Mouse (Mus musculus) cerebellum, adult 9-11 months (tissue): ENCODE results near the gene Dlk1.
"Not testable (repeated sequence)": the region's sequence is repeated elsewhere in the genome, so short reads cannot be mapped to it uniquely, and the experiment has no call there.

ENCODE experiments used
- DNase-seq: peaks from one replicate; pipeline ENCODE4 v3.0.0; 2022

Dlk1 gene

DNA sequence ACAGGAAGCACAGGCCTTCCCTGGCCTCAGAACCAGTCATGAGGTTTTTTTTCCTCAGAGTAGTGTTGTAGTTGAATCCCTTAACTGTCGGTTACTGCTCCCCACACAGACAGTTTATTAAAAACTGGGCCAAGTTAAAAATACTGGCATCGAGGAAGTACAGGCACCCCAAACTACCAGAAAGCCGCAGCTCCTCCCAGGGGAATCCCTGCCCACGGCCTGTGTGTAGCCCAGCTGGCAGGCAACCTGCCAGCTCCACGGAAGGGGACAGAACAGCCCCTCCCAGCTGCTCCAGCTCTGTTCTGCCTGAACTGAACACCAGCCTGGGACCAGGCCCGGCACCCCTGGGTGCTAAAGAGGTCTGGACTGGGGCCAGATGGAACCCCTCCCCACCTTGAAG is 11.3 kb upstream of the Dlk1 start:
- DNase-seq: no peak

DNA sequence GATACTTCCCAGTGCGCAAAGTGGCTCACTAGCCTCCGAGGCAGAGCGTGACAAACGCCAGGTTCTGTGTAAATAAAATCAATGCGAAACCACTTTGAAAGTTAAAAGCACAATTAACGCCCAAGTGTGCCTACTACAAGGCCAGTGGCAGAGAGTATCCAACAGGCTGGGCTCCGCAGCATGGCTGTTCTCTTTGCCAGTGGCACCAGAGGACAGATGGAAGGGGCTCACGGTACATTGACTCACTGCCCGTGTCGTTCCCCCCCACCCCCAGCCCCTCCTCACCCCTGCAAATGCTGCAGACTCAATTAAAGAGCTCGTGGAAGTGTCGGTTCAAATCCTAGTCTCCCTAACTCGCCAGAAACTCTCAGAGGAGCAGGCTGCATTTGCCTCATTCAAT is 10.5 kb upstream of the Dlk1 start:
- DNase-seq: no peak

DNA sequence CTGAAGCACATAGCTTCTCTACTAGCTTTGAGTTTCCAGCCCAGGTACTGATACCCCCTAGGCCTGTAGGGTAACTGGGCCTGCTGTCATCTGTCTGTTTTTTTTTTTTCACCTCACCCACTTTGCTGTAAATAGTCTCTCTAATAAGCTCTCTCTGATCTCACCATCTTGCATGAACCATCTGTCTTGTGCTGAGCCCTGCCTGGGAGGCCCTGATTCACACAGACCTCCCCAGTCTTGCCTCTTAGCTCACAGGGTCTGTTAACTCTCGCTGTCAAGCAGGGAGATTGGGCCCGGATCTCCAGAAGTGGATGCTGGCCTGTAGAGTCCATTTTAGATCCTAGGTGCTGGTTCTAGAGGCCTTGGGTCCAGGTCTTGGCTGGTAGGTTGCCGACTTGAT is 9.3 kb upstream of the Dlk1 start:
- DNase-seq: no peak

DNA sequence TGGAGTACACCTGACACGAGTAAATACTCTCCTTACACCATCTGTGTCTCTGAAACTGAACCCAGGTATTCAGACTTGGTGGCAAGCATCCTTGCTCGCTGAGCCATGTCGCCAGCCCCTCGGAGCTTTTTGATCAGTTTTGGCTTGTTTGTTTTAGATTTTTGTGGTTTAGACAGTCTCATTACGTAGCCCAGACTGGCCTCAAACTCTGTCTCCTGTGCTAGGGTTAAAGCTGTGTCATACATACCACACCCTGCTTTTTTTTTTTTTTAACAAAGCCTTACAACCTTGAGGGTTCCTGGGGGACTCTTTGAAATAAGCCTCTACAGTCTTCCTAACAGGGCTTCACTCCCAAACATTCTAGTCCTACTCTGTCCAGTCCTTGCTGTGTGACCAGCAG is 7.6 kb upstream of the Dlk1 start:
- no peak for DNase-seq

DNA sequence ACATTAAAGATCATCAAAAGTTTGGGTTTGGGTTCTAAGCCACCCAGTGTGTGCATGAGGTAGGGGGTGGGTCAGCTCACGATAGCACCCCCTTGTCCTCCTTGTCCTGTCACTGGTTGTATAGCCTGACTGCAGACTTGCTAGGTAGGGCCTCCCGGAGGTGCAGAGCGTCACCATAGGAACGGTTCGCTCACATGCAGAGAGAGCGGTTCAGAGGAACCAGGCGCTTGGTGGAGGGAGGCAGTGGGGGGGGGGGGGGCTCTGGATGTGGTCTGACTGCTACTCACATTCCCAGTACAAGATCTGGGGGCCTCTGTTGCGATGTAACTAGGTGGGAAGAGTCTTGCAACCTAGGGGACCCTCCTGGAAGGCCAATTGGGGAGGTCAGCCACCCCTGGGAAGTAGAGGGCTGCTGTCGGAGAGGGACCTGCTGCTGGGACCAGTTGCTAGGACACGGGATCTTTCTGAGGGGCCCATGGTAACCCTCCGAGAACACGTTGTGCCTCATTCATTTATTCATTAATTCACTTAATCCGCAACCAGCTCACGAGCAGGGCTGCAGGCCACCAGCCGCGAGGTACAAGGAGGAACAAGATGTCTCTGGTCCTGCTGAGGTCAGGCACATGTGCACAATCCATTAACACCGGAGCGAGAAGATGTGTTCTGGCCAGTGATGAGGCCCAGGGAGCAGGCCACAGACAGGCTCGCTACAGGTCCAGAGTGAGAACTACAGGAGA is 7.0 kb upstream of the Dlk1 start:
- no peak for DNase-seq

DNA sequence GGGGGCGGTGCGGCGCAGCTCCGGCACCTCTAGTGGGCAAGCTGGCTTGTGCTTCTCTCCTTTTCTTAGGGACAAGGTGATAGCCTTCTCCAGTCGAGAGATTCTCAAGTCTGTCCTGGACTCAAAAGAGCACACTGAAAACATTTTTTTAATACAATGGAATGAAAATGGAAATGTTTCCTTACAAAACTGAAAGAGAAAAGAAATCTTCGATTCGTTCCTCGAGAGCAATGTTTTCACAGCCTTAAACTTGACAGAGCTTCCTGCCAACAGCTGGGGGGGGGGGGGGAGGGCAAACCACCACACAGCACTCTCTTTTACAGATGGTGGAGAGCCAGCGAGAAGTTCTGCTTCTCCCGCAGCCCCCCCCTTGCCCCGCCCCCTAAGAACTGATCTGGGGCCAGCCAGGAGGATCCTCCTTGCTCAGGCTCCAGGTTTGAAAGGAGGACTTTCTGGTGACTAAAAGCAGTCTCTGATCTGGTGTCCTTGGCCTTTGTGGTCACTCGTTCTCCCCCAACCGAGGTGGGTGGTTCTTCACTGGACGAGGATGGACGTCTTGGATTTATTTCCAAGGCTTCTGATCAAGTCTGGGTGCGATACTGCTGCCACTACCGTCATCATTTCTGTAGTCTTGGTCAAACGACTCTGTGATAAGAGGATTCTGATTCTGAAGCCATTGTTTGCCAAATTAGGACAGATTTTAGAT is 6.2 kb upstream of the Dlk1 start:
- no peak for DNase-seq

DNA sequence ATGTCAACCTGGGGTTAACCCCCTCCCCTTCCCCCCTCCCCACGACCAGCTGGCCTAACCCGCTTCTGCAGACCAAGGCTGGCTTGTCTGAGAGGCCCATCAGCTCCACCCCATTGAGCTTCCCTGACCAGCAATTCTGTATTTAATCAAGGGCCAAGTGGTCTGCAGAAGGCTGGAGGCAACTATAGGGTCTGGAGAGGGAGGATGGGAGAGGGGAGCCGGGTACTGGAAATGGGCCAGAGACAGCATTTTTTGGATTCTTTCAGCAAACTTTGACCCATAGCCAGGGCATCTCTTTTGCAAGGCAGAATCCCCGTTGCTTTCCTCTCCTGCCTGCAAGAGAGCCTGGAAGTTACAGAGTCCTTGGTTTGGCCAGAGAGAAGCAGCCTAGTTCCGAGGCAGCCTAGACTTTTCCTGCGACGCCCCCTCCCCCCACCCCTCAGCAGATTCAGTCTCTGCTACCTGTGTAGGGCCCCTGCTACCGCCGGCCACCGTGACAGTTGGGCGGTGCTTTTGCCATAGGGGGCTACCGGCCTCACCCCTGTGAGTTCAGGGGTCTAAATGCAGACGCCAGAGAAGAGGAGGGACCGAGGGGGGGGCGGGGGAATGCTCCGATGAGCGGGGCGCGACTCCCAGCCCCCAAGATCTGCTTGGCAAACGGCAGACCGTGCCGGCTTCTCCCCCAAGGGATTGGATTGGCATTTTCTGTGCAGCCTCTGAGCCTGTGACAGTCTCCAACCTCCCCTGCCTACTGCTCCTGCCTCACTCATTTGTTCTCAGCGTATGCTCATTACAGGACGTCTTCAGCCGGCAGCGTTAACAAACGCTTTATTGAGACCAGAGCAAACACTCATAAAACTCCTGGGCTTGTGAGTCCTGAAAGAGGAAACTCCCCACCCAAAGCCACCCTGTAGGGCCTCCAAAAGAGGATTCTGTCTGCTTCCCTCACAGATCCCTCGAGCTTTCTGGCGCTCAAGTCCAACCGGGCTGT is 2.9 kb upstream of the Dlk1 start:
- DNase-seq: no peak

DNA sequence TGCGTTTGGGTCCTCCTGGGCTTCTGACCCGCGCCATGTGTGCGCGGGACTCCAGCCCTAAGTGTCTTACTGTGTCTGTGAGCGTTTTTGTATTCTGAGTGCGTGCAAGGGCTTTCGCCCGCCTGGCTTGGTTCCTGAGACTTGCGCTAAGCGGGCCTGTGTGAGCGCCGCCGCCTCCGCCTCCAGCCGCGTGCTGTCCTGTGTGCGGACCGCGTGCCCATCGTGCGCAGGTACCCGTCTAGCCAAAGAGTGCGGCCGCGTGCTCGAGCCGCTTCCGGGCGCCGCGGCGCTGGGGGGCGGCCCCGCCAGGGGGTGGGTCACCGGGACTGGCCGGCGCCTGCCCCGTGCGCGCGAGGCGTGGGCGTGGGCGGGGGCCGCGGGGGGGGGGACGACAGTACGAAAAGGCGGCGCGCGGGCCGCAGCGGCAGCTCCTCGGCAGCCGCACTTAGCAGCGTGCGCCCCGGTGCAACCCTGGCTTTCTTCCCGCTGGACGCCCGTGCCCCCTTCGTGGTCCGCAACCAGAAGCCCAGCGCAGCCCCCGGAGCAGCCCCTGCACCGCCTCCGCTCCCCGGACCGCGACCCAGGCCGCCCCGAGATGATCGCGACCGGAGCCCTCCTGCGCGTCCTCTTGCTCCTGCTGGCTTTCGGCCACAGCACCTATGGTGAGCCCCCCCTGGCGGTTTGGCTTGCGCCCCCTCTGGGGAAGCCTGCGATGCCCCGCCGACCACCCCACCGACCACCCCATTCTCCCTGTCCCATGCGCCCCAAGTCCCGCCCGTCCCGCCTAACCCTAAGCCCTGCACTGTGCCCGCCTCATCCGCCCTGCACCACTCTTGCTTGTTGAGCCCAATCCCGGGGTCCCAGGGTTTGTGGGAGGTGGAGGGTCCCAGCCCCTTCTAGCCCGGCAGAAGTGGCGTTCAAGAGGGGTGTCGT is 708 bp downstream of the Dlk1 start:
- no peak for DNase-seq

DNA sequence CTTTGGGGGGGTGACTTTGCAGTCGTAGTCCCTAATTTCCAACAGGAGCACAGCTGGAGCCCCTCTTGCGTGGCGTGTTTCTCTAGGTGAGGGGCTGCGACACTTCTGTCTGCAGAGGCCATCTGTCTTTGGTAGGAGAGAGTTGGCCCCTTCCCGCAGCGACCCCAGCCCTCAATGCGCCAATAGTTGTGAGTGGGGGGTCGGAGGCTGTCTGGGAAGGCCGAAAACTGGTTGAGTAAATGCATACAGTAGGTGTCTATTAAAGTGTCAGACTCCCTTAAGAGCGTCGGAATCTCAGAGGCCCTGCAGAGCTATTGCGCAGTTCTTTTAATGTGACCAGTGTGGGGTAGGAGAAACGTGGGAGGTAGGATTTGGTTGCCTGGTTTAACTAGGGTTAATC is 1.5 kb downstream of the Dlk1 start:
- no peak for DNase-seq

DNA sequence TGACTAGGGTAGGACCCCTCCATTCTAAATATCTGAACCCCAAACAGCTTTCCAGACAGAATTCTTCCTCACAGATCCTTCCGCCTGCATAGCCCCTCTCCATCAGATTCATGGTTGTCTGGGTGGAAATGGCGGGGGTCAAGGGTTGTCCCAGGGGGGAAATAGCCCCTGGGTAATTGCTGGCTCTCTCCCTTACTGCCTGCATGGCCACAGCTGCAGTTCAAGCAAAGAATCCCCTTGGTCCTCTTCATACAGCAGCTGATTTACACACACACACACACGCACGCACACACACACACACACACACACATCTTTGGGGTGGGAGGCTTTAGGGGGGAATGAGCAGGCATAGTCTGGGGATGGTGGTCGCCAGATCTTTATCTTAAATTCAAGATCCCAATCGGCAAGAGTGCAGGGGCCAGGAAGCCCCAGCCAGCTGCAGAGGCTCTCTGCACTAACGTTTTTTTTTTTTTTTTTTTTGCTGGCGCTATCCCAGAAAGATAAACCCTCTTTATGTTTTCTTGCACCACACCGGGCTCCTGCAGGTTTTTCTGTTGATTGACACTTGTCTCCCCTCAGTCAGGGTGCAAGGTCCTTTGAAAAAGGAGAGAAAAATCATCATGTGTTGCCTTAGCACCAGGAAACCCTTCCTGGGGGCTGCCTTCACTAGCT is 4.0 kb downstream of the Dlk1 start:
- DNase-seq: no peak

DNA sequence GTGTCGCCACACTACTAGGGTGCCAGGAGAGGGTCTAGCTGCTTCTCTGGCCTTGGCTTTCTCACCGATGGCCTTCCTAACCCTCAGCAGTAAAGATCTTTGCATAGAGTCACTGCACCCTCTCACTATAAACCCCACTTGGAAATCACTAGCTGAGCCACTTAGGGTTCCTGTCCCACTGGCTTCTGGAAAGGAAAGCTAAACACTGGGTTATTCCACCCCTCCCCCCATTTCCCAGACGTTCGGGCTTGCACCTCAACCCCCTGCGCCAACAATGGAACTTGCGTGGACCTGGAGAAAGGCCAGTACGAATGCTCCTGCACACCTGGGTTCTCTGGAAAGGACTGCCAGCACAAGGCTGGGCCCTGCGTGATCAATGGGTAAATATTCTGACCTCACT is 5.2 kb downstream of the Dlk1 start:
- DNase-seq: no peak

DNA sequence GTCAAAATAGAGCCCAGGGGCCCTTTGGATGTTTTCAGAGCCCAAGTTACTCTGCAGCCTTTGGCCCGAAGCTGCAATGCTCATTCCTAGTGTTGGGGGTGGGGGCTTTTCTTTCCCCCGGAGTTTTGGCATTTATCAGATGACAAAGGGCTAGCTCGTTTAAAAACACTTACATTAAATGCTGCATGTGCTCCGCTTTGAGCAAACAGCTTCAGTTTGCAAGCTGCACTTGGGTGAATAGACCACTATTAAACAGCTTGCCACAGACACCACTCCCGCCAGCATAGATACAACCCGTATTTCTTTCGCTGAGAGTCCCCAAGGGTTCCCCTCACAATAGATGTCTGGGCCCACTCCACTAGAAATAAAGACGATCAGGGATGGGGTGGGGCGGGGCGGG is 6.3 kb downstream of the Dlk1 start:
- no peak for DNase-seq

DNA sequence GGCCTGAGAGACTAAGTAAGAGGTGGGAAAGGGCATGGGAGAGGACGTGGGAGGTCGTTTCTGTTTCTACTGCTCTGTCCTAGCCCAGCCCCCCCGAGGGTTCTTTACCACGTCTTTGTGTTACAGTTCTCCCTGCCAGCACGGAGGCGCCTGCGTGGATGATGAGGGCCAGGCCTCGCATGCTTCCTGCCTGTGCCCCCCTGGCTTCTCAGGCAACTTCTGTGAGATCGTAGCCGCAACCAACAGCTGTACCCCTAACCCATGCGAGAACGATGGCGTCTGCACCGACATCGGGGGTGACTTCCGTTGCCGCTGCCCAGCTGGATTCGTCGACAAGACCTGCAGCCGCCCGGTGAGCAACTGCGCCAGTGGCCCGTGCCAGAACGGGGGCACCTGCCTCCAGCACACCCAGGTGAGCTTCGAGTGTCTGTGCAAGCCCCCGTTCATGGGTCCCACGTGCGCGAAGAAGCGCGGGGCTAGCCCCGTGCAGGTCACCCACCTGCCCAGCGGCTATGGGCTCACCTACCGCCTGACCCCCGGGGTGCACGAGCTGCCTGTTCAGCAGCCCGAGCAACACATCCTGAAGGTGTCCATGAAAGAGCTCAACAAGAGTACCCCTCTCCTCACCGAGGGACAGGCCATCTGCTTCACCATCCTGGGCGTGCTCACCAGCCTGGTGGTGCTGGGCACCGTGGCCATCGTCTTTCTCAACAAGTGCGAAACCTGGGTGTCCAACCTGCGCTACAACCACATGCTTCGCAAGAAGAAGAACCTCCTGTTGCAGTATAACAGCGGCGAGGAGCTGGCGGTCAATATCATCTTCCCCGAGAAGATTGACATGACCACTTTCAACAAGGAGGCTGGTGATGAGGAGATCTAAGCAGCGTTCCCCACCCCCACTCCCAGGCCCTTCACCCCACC is 7.1 kb downstream of the Dlk1 start:
- DNase-seq: no peak

DNA sequence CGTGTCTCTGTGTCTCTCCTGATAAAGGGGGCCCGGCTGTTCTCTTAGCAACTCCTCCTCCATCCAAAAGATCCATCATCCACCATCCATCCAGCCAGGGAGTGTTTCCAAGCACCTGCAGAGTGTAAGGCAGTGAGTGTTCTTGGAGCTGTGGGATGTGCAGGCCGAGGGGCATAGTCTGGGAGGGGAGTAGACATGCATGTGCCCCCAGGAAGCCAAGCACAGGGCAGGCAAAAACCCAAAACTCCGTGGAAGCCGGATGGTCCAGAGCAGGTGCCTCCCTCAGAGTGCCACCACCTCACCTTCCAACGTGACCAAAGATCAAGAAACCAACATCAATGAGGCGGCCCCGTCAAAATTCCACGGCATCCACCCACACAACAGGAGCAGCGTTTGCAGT is 10.0 kb downstream of the Dlk1 start:
- no peak for DNase-seq

DNA sequence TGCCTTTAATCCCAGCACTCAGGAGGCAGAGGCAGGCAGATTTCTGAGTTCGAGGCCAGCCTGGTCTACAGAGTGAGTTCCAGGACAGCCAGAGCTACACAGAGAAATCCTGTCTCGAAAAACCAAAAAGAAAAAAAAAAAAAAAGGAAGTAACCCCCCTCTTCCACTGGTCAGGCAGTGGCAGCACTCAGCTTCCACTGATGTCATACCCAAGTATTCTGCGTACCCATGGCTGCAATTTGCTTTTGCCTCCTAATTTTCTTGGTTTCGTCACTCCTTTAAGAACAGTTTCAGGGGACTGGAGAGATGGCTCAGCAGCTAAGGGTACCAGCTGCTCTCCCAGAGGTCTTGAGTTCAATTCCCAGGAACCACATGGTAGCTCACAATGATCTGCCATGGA is 14.8 kb downstream of the Dlk1 start:
- not testable (repeated sequence) for DNase-seq

DNA sequence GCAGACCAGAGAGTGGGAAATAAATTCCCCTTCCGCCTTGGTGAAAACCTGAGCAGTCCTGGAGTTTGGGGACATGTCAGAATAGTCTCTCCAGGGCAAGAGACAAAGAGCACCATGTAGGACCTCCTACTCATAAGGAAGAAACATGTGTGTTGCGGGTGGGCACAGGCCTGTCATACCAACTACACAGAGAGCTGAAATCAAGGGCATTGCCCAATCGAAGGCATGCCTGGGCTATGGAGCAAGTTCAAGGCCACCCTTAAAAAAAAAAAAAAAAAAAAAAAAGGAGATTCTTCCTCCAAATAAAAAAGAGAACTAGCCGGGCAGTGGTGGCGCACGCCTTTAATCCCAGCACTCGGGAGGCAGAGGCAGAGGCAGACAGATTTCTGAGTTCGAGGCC is 17.2 kb downstream of the Dlk1 start:
- DNase-seq: no peak

DNA sequence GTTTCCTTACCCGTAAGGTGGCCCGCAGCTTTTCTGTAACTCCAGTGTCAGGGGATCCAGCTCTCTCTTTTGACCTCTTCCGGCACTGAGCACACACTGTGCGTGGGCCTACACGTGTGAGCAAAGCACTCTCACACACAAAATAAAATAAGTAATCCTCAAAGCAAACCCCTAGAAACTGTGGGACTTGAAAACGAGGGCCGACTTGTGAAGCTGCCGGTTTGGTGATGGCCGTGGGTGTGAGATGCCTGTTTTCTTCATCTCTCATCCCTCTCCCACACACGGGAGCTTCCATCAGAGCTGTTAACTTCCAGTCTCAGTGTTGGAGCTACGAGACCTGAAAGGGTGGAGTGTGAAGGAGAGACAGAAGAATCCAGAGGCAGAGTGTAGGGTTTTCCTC is 20.0 kb downstream of the Dlk1 start:
- no peak for DNase-seq

DNA sequence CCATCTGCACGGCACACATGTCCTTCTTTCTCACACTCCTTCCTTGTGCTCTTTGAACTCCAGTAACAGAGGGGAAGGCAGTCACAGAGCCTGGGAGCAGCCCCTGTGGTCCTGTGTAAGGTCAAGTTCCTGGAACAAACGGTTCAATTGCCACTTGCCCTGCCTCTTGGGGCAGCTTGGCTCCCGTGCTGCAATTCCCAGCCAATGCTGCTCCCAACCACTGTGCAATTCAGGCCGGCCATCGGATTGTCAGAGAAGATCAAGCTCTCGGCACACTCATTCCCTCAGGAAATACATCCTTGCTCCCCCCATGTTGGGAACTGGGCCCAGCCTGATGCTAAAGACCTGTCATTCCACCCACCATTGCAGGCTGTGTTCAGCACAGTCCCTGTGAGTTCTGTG is 21.0 kb downstream of the Dlk1 start:
- no peak for DNase-seq

DNA sequence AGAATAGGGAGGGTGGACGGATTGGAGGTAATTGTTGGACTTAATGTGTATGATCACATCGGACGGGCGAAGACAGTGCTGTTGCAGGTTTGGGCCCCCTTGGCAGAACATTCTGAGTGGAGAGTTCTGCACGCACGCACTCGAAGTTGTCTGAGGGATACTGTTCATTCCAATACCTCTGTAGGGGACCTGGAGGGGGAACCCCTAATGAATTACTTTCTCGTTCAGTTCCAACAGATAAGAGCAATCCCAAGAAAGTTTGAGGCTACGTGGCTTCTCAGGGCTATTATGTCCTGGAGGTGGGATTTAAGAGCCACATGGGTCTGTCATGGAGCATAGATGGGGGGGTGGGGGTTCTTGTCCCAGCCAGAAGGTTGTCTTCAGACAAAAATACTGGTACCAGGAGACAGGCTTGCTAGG is 21.6 kb downstream of the Dlk1 start:
- no peak for DNase-seq

DNA sequence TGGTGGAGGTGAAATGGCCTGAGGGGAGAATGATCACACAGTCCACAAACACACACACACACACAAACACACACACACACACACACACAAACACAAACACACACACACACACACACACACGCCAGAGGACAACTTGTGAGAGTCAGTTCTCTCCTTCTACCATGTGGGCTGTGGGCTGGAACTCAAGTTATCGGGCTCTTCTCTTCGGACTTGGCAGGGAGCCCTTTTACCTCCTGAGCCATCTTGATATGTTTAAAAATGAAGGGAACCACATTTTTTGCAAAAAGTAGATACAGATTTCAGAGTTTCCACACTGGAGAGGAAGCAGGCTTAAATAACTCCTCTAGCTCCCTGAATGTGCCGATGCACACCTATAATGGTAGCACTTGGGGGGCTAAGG is 22.9 kb downstream of the Dlk1 start:
- DNase-seq: no peak

DNA sequence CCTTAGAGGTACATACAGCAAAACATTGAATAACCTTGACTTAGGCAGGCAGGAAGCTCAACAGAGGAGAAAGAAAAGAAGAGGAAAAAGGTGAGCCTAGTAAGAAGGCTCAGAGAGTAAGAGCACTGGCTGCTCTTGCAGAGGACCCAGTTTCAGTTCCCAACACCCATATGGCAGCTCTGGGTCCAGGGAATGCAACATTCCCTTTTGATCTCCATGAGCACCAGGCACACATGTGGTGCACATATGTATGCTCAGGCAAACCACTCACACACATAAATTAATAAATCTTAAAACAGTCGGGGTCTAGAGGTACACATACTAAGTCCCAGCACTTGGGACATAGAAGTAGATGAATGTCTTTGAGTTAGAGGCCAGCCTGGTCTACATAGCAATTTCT is 33.9 kb downstream of the Dlk1 start:
- not testable (repeated sequence) for DNase-seq
